Mouse (Mus musculus) erythroblast, embryonic 14.5 days (primary cell): Measurements from ENCODE around the gene Vcp. TPM values are rescaled to one million over a fixed set of nuclear protein-coding genes. Genes with fewer than 3 reads are reported as not detected.

Experiments used
- H3K27me3 ChIP-seq: 2 replicates; pipeline ENCODE4 v1.6.1; 2012; ENCODE audit warnings: inconsistent platforms; ENCODE audit not compliant: control insufficient read depth
- H3K36me3 ChIP-seq: 2 replicates; pipeline ENCODE4 v1.6.1; 2012; ENCODE audit warnings: mild to moderate bottlenecking, inconsistent platforms; ENCODE audit not compliant: control insufficient read depth
- H3K4me1 ChIP-seq: 2 replicates; pipeline ENCODE4 v1.6.1; 2012; ENCODE audit warnings: inconsistent platforms; ENCODE audit not compliant: control insufficient read depth
- H3K4me3 ChIP-seq: replicated peaks from 2 replicates; pipeline ENCODE3; 2012; ENCODE audit warnings: moderate library complexity, mild to moderate bottlenecking, inconsistent platforms
- H3K9me3 ChIP-seq: 2 replicates; pipeline ENCODE4 v1.6.1; 2012; ENCODE audit warnings: low read length, inconsistent platforms, mixed read lengths; ENCODE audit not compliant: control insufficient read depth
- GATA1 ChIP-seq: IDR thresholded peaks from 2 replicates; pipeline ENCODE4 v1.6.1; 2012; ENCODE audit warnings: low read length, inconsistent platforms, mixed read lengths
- TAL1 ChIP-seq: IDR thresholded peaks from 3 replicates; pipeline ENCODE4 v1.6.1; 2012; ENCODE audit warnings: low read length, inconsistent platforms, mixed read lengths
- polyA plus RNA-seq: library from polyadenylated mRNA; stranded (reverse); fragments of >175 nt; gene quantifications from 2 replicates; pipeline ENCODE4 v1.2.3, GENCODE M21; 2012

Gene Vcp
- polyA plus RNA-seq, 1 experiment: 6.3 TPM

- no peaks in the 10 kb centered on the region for H3K9me3 ChIP-seq
- peaks cover 24% of the 10 kb centered on the region for H3K27me3 ChIP-seq
- no peaks in the 10 kb centered on the region; the same call in 1 of the 2 replicates for H3K4me1 ChIP-seq
- no peak for TF ChIP-seq TAL1
- TF ChIP-seq GATA1: no peak
- no peaks in the 10 kb centered on the region for H3K36me3 ChIP-seq
- H3K4me3 ChIP-seq: no peak overlapping the region
These were observed 56.1 kb downstream of the Vcp start for GRCm38 (mm10) chr4:42944185-42944584.

- H3K9me3 ChIP-seq: no peaks in the 10 kb centered on the region
- H3K4me1 ChIP-seq: no peaks in the 10 kb centered on the region
- H3K36me3 ChIP-seq: no peaks in the 10 kb centered on the region
- peaks cover 17% of the 10 kb centered on the region for H3K27me3 ChIP-seq
- no peak for TF ChIP-seq TAL1
- TF ChIP-seq GATA1: no peak
- no peak overlapping the region for H3K4me3 ChIP-seq
These were observed 57.0 kb downstream of the Vcp start for GRCm38 (mm10) chr4:42943341-42943740.

- no peaks in the 10 kb centered on the region for H3K36me3 ChIP-seq
- no peak overlapping the region for H3K4me3 ChIP-seq
- no peak for TF ChIP-seq TAL1
- no peak for TF ChIP-seq GATA1
- peaks cover 8% of the 10 kb centered on the region for H3K27me3 ChIP-seq
- H3K9me3 ChIP-seq: no peaks in the 10 kb centered on the region
- H3K4me1 ChIP-seq: no peaks in the 10 kb centered on the region
These were observed 58.9 kb downstream of the Vcp start for GRCm38 (mm10) chr4:42941396-42941795.

- TF ChIP-seq GATA1 (no peak), TAL1 (no peak)
- Histone ChIP-seq H3K4me3 (no peak overlapping the region), H3K27me3 (peaks cover 25% of the 10 kb centered on the region)
These were observed 66.7 kb downstream of the Vcp start for GRCm38 (mm10) chr4:42933630-42934029.

GRCm38 (mm10) chr4:42932229-42932969, 67.9 kb downstream of the Vcp start:
- no peaks in the 10 kb centered on the region for H3K9me3 ChIP-seq
- H3K4me1 ChIP-seq: peaks cover 6% of the 10 kb centered on the region
- TF ChIP-seq TAL1 (no peak), GATA1 (no peak)
- no peak overlapping the region for H3K4me3 ChIP-seq
- H3K36me3 ChIP-seq: no peaks in the 10 kb centered on the region
- peaks cover 17% of the 10 kb centered on the region for H3K27me3 ChIP-seq

More at GRCm38 (mm10) chr4:42933630-42934029, 66.7 kb downstream of the Vcp start:
- H3K36me3 ChIP-seq: no peaks in the 10 kb centered on the region
- no peaks in the 10 kb centered on the region for H3K9me3 ChIP-seq
- peaks cover 6% of the 10 kb centered on the region for H3K4me1 ChIP-seq

Other genes starting within 250 kb of the Vcp start
- not detected in 2 replicates for gene Ccl19, start 243.9 kb downstream of the Vcp start, polyA plus RNA-seq
- not detected in 2 replicates for gene Ccl21a, start 226.5 kb downstream of the Vcp start, polyA plus RNA-seq
- 0.01 TPM in 1 of 2 replicates, not detected in the other for gene Fam205a1, start 146.6 kb downstream of the Vcp start, polyA plus RNA-seq
- gene Gm12394, start 143.7 kb downstream of the Vcp start, polyA plus RNA-seq: not detected in 2 replicates
- not detected in 2 replicates for gene Fam205c, start 126.3 kb downstream of the Vcp start, polyA plus RNA-seq
- gene Phf24, start 83.8 kb downstream of the Vcp start, polyA plus RNA-seq: not detected in 2 replicates
- gene Dnajb5, start 50.7 kb downstream of the Vcp start, polyA plus RNA-seq: 0.01 TPM in 1 of 2 replicates, not detected in the other
- not detected in 2 replicates for gene 1700022I11Rik, start 30.9 kb downstream of the Vcp start, polyA plus RNA-seq
- 0.62 and 0.83 TPM in 2 replicates for gene Fancg, start 10.0 kb upstream of the Vcp start, polyA plus RNA-seq
- 2.1 and 2.2 TPM in 2 replicates for gene Pigo, start 25.3 kb upstream of the Vcp start, polyA plus RNA-seq
- 15.4 and 16.6 TPM in 2 replicates for gene Stoml2, start 31.2 kb upstream of the Vcp start, polyA plus RNA-seq
- 73.7 and 83.3 TPM in 2 replicates for gene Fam214b, start 45.7 kb upstream of the Vcp start, polyA plus RNA-seq
- gene Unc13b, start 58.4 kb upstream of the Vcp start, polyA plus RNA-seq: 0.01 TPM in 1 of 2 replicates, not detected in the other